Mouse (Mus musculus) right cerebral cortex, postnatal 10 days (tissue): ENCODE results near the gene Emid1.

ENCODE experiments used
- DNase-seq, 2 experiments: peaks; one replicate each; pipeline ENCODE4 v3.0.0; 2021; ENCODE audit warnings: low spot score in 2 of 2

Emid1 gene

GRCm38 (mm10) chr11:5160722-5161485 is 8.8 kb upstream of the Emid1 start:
- DNase-seq = peak; percentile 47 to 63

- DNase-seq = no peak
These were observed 6.0 kb upstream of the Emid1 start for GRCm38 (mm10) chr11:5158056-5158455.

- DNase-seq = no peak
These were observed 3.1 kb upstream of the Emid1 start for GRCm38 (mm10) chr11:5154961-5155805.

- no peak for DNase-seq
These were observed 818 bp downstream of the Emid1 start for GRCm38 (mm10) chr11:5151247-5151630.

- DNase-seq = peak; percentile 45 to 47
These were observed 1.4 kb downstream of the Emid1 start for GRCm38 (mm10) chr11:5150416-5151246.

- peak in 1 of 2 experiments; percentile 55 for DNase-seq
These were observed 2.1 kb downstream of the Emid1 start for GRCm38 (mm10) chr11:5149955-5150354.

- DNase-seq = no peak
These were observed 2.8 kb downstream of the Emid1 start for GRCm38 (mm10) chr11:5149249-5149648.

GRCm38 (mm10) chr11:5145600-5145999 is 6.5 kb downstream of the Emid1 start:
- DNase-seq = no peak

- no peak for DNase-seq
These were observed 10.1 kb downstream of the Emid1 start for GRCm38 (mm10) chr11:5141965-5142364.

- DNase-seq = no peak
These were observed 10.8 kb downstream of the Emid1 start for GRCm38 (mm10) chr11:5141252-5141651.

- peak in 1 of 2 experiments; percentile 52 for DNase-seq
These were observed 11.4 kb downstream of the Emid1 start for GRCm38 (mm10) chr11:5140619-5141018.

GRCm38 (mm10) chr11:5139372-5139771 is 12.7 kb downstream of the Emid1 start:
- DNase-seq = no peak

- DNase-seq = no peak
These were observed 13.4 kb downstream of the Emid1 start for GRCm38 (mm10) chr11:5138642-5139041.

GRCm38 (mm10) chr11:5135914-5136313 is 16.1 kb downstream of the Emid1 start:
- DNase-seq = no peak

- no peak for DNase-seq
These were observed 19.3 kb downstream of the Emid1 start for GRCm38 (mm10) chr11:5132751-5133150.

- DNase-seq = no peak
These were observed 21.9 kb downstream of the Emid1 start for GRCm38 (mm10) chr11:5130111-5130665.

- DNase-seq = no peak
These were observed 23.0 kb downstream of the Emid1 start for GRCm38 (mm10) chr11:5129035-5129480.

GRCm38 (mm10) chr11:5125713-5126112 is 26.3 kb downstream of the Emid1 start:
- no peak for DNase-seq

- peak; percentile 83 to 86 for DNase-seq
These were observed 37.0 kb downstream of the Emid1 start for GRCm38 (mm10) chr11:5114931-5115581.

- no peak for DNase-seq
These were observed 38.4 kb downstream of the Emid1 start for GRCm38 (mm10) chr11:5113645-5114044.

GRCm38 (mm10) chr11:5109441-5109840 is 42.6 kb downstream of the Emid1 start:
- no peak for DNase-seq
